Mouse (Mus musculus) C2C12 (cell line): ENCODE measurements around the gene Gm44790.

ENCODE experiments used
- CEBPB ChIP-seq: IDR thresholded peaks from one replicate; pipeline ENCODE4 v1.6.1; 2011; ENCODE audit warnings: low read depth, mild to moderate bottlenecking, control low read depth, moderate library complexity
- CTCF ChIP-seq: IDR thresholded peaks from one replicate; pipeline ENCODE4 v1.5.1; 2011; ENCODE audit not compliant: control insufficient read depth, insufficient read depth, insufficient read length
- FOSL1 ChIP-seq: IDR thresholded peaks from one replicate; pipeline ENCODE4 v1.8.0; 2011; ENCODE audit warnings: mild to moderate bottlenecking, low read length; ENCODE audit not compliant: poor library complexity, insufficient read depth, severe bottlenecking
- MAX ChIP-seq: IDR thresholded peaks from one replicate; pipeline ENCODE4 v1.6.1; 2011; ENCODE audit warnings: mild to moderate bottlenecking, control low read depth
- MYOD1 ChIP-seq: IDR thresholded peaks from one replicate; pipeline ENCODE4 v1.6.1; 2011; ENCODE audit warnings: low read depth; ENCODE audit not compliant: control insufficient read depth, insufficient read length
- MYOG ChIP-seq: IDR thresholded peaks from one replicate; pipeline ENCODE4 v1.6.1; 2011; ENCODE audit not compliant: control insufficient read depth, insufficient read length; ENCODE audit errors: extremely low read depth
- USF1 ChIP-seq: IDR thresholded peaks from one replicate; pipeline ENCODE4 v1.6.1; 2011; ENCODE audit warnings: low read depth, mild to moderate bottlenecking, control low read depth, moderate library complexity

DNA sequence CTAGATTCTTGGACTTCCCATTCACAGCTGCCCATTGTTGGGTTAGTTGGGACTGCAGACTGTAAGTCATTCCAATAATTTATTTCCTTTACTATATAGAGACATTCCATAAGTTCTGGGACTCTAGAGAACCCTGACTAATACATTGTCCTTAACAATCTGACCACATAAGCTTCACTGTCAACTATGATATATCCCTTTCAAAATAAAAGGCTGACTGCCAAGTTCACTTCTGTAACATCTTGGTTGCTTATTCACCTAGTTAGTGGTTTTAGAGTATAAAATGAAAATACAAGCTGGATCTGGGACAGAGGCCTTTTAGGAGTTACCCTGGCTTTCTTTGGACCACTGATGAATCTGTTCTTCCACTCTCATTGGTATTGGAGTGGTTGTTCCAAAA is 43.9 kb upstream of the Gm44790 start:
- TF ChIP-seq CTCF (no peak), USF1 (no peak), MYOD1 (peak; percentile 6), MAX (no peak), MYOG (no peak), CEBPB (no peak), FOSL1 (peak; percentile 43)
